Mouse (Mus musculus): ENCODE data around the gene Ccdc51.
"Not testable (repeated sequence)": the region's sequence is repeated elsewhere in the genome, so short reads cannot be mapped to it uniquely, and the experiment has no call there.

Ccdc51 gene

GRCm38 (mm10) chr9:109127076-109127475 is 44.8 kb downstream of the Ccdc51 start:
- no peak for DNase-seq

- no peak for DNase-seq
Measured at GRCm38 (mm10) chr9:109128211-109128610, 45.9 kb downstream of the Ccdc51 start.

- no peak for DNase-seq
Measured at GRCm38 (mm10) chr9:109130076-109130475, 47.8 kb downstream of the Ccdc51 start.

- DNase-seq = not testable (repeated sequence)
Measured at GRCm38 (mm10) chr9:109140414-109140813, 58.1 kb downstream of the Ccdc51 start.

Measured in cerebellum, adult 9-11 months (tissue).